Mouse (Mus musculus): Measurements from ENCODE around the gene Mpz.

GRCm38 (mm10) chr1:171113873-171114299, 36.6 kb upstream of the Mpz start, which contains the start of gene Cfap126:
- TF ChIP-seq CTCF (IDR thresholded peaks at IDR 0.05; ENCODE audit: low read depth, low read length): no peak
- no peak for TF ChIP-seq POLR2A (IDR thresholded peaks at IDR 0.05; ENCODE audit: borderline replicate concordance, low read depth, low read length)

Data from bone marrow macrophage, adult 2 months (primary cell).